Mouse (Mus musculus) CH12.LX (cell line): ENCODE results near the gene Tbcel.

Experiments
- CHD1 ChIP-seq: IDR thresholded peaks from 2 replicates; pipeline ENCODE4 v1.6.1; 2012; ENCODE audit warnings: low read depth, low read length, improper control_type of control experiment, inconsistent platforms
- CTCF ChIP-seq, 2 experiments: IDR thresholded peaks in 1 of 2; conservative IDR thresholded peaks in 1 of 2; 2 replicates each; pipeline ENCODE4 v1.5.1; 2011 to 2012; ENCODE audit warnings: low read depth in 2 of 2, low read length in 2 of 2, improper control_type of control experiment in 1 of 2, inconsistent platforms in 1 of 2, mild to moderate bottlenecking in 1 of 2, moderate library complexity in 1 of 2
- EP300 ChIP-seq: IDR thresholded peaks from 2 replicates; pipeline ENCODE4 v1.6.1; 2011; ENCODE audit warnings: low read length, improper control_type of control experiment
- JUND ChIP-seq: conservative IDR thresholded peaks from 2 replicates; pipeline ENCODE4 v1.6.1; 2011; ENCODE audit warnings: low read depth, low read length, improper control_type of control experiment
- POLR2AphosphoS2 ChIP-seq: IDR thresholded peaks from 2 replicates; pipeline ENCODE4 v1.6.1; 2011; ENCODE audit warnings: low read depth, low read length, improper control_type of control experiment
- RCOR1 ChIP-seq: conservative IDR thresholded peaks from 2 replicates; pipeline ENCODE4 v1.6.1; 2012; ENCODE audit warnings: low read depth, mild to moderate bottlenecking, inconsistent platforms, low read length, improper control_type of control experiment
- ZMIZ1 ChIP-seq: IDR thresholded peaks from 2 replicates; pipeline ENCODE4 v1.6.1; 2012; ENCODE audit warnings: low read depth, mild to moderate bottlenecking, inconsistent platforms, low read length, improper control_type of control experiment
- ZNF384 ChIP-seq: IDR thresholded peaks from 2 replicates; pipeline ENCODE4 v1.6.1; 2012; ENCODE audit warnings: low read depth, low read length, improper control_type of control experiment, inconsistent platforms

DNA sequence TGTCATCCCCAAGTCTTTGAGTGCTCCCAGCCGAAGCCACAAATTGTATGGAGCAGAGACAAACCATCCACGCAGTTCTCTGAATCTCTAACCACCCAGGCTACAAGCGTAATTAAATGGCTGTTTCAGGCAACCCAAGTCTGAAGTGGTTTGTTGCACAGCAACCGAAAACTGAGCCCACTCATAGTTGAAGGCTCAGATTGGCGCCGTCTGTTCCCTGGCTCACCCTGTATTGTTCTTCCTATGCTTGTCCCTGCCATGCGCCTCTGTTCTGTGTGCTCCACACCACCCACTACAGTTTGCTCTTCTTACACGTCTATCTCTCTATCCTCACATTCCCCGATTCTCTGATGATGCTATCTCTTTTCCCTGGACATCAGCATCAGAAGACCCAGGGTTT is 15.8 kb downstream of the Tbcel start:
- no peak for TF ChIP-seq CHD1
- no peak for TF ChIP-seq RCOR1
- TF ChIP-seq ZNF384: no peak
- no peak for TF ChIP-seq ZMIZ1
- TF ChIP-seq EP300: no peak
- no peak for TF ChIP-seq JUND
- no peak for TF ChIP-seq CTCF (conservative IDR thresholded peaks at IDR 0.05 in 1 of 2, IDR thresholded peaks at IDR 0.05 in 1 of 2; ENCODE audit: low read depth in 2 of 2, low read length in 2 of 2)
- TF ChIP-seq POLR2AphosphoS2: no peak
